Mouse (Mus musculus) liver, postnatal 0 days (tissue): ENCODE results near the gene Olfr648. TPM values are rescaled to one million over a fixed set of nuclear protein-coding genes. Genes with fewer than 3 reads are reported as not detected.
A peak's percentile ranks its signal among the peaks of the same experiment; 100 is the strongest.

Experiments used
- ATAC-seq: fragments of 200-750 bp; cut with Nextera tagmentation; 2 replicates; pipeline ENCODE4 v1.8.0; 2017; ENCODE audit warnings: mild to moderate bottlenecking, moderate library complexity
- DNase-seq: peaks from one replicate; pipeline ENCODE4 v3.0.0-alpha.2; 2016
- H3K27ac ChIP-seq: fragments of 300-500 bp; sonication (generic); 2 replicates; pipeline ENCODE4 v1.5.1; 2014; ENCODE audit warnings: antibody characterized with exemption, moderate library complexity, mild to moderate bottlenecking, low read depth
- H3K27me3 ChIP-seq: fragments of 300-500 bp; sonication (generic); 2 replicates; pipeline ENCODE4 v1.6.1; 2014; ENCODE audit warnings: low read length, control low read depth, mixed read lengths; ENCODE audit not compliant: insufficient read depth
- H3K36me3 ChIP-seq: fragments of 300-500 bp; sonication (generic); replicated peaks from 2 replicates; pipeline ENCODE4 v1.6.1; 2014; ENCODE audit warnings: mild to moderate bottlenecking, control low read depth, low read length, moderate library complexity, mixed read lengths; ENCODE audit not compliant: insufficient read depth
- H3K4me1 ChIP-seq: fragments of 300-500 bp; sonication (generic); 2 replicates; pipeline ENCODE4 v1.6.1; 2014; ENCODE audit warnings: antibody characterized with exemption, mild to moderate bottlenecking, control low read depth; ENCODE audit not compliant: insufficient read depth
- H3K4me2 ChIP-seq: fragments of 300-500 bp; sonication (generic); 2 replicates; pipeline ENCODE4 v1.6.1; 2014; ENCODE audit warnings: low read depth, mild to moderate bottlenecking, low read length, moderate library complexity, mixed read lengths
- H3K4me3 ChIP-seq: fragments of 300-500 bp; sonication (generic); 2 replicates; pipeline ENCODE4 v1.5.1; 2014; ENCODE audit warnings: low read depth, low read length
- H3K9ac ChIP-seq: fragments of 300-500 bp; sonication (generic); replicated peaks from 2 replicates; pipeline ENCODE4 v1.6.1; 2014; ENCODE audit warnings: mild to moderate bottlenecking, moderate library complexity
- H3K9me3 ChIP-seq: fragments of 300-500 bp; sonication (generic); 2 replicates; pipeline ENCODE4 v1.6.1; 2016; ENCODE audit warnings: mild to moderate bottlenecking, control low read depth, low read length, mixed read lengths
- CTCF ChIP-seq: sonication (generic); IDR thresholded peaks from 2 replicates; pipeline ENCODE4 v1.5.1; 2016; ENCODE audit warnings: antibody characterized with exemption, low read depth
- EP300 ChIP-seq: IDR thresholded peaks from 2 replicates; pipeline ENCODE4 v1.6.1; 2016; ENCODE audit warnings: antibody characterized with exemption, low read depth, mild to moderate bottlenecking
- WGBS: fragments of 180-500 bp; shearing (Covaris S2); extraction: QIAGEN DNeasy Blood & Tissue Kit; methylation state at CpG from one replicate; pipeline ENCODE4 v1.1.7; 2014; ENCODE audit not compliant: insufficient replicate concordance; 5-methylcytosine and 5-hydroxymethylcytosine counted together
- polyA plus RNA-seq: library from polyadenylated mRNA; unstranded; fragments of >200 nt; fragmentation: Nextera tagmentation; extraction: Ambion mirVana; gene quantifications from 2 replicates; pipeline ENCODE4 v1.2.1, GENCODE M21; 2015

Olfr648 gene
- polyA plus RNA-seq, 1 experiment from 2014 or later, result not detected

GRCm38 (mm10) chr7:104169634-104170204, 13.5 kb downstream of the Olfr648 start:
- WGBS, result 25% methylated on average over 6 of the region's 6 CpGs
- ATAC-seq (peak; percentile 78), DNase-seq (peak; percentile 24)
- Histone ChIP-seq H3K27ac (no peak overlapping the region), H3K9me3 (no peaks in the 10 kb centered on the region), H3K36me3 (no peaks in the 10 kb centered on the region), H3K27me3 (no peaks in the 10 kb centered on the region), H3K9ac (no peak overlapping the region), H3K4me1 (no peaks in the 10 kb centered on the region; the same call in 1 of the 2 replicates), H3K4me3 (no peak overlapping the region), H3K4me2 (no peak overlapping the region)
- no peak for TF ChIP-seq CTCF
- peak; percentile 58; the same call in 1 of the 2 replicates for TF ChIP-seq EP300

DNA sequence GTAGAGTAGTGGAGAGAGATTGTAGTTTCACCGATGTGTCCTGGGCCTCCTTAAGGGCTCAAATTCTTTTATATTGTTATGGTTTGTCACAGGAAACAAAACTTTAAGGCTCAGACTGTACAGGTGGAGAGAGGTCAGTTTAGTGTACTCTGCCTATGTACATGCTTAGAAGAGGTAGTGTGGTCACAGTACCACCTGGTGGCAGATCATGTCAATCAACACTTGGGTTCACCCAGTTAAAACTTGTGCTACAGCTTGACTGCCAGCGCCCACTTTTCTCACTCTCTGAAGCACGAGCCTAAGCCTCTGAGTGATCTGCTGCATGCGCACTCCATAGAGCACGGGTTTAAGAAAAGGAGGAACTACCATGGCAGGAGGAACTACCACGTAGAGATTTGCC, 16.1 kb downstream of the Olfr648 start:
- Histone ChIP-seq H3K9ac (no peak overlapping the region), H3K4me1 (no peaks in the 10 kb centered on the region; the same call in 1 of the 2 replicates), H3K27ac (no peak overlapping the region), H3K9me3 (no peaks in the 10 kb centered on the region), H3K27me3 (no peaks in the 10 kb centered on the region), H3K4me3 (no peak overlapping the region), H3K36me3 (no peaks in the 10 kb centered on the region), H3K4me2 (no peak overlapping the region)
- no peak for ATAC-seq
- 34% methylated on average over 6 of the region's 6 CpGs for WGBS
- DNase-seq, result no peak
- peak; percentile 36 for TF ChIP-seq CTCF
- no peak for TF ChIP-seq EP300

DNA sequence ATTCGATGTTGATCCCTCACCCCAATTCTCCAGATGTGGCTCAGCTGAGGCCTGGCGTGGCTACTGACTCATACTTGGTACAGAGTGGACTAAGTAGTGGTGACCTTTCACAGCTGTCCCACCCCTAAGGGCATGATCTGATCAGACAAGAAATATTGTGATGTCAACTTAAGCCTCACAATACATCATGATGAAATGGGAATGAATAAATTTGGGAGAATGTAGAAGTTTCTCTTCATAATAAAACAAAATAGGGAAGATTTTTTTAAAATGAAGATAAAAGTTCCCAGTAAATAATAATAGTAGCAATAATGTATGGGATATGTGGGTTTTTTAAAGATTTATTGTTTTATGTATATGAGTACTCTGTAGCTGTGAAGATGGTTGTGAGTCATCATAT, 32.7 kb downstream of the Olfr648 start, which contains the start of gene Ubqlnl:
Ubqlnl (minus strand) TSS at position 101 of the 400 bp plus-strand sequence.
- 78% methylated on average over 2 of the region's 2 CpGs for whole genome bisulfite sequencing

DNA sequence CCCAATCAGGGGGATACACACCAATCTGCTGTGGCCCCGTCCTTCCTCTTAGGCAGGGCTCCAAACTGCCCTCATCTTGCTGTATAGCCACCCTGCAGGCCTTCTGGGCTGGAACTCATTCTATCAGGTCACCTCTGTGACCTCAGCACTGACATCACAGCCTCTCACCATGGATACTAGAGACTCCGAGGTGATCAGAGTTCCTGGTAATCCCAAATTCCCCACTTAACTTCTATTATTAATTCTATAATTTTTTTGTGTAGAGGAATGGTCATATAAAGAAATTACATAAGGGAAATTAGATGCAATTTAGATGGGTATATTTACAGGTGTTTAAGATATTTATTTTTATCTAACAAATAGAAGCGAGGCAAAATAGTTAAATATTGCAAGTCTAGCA, 40.0 kb downstream of the Olfr648 start, which contains the start of gene Ubqln3:
Ubqln3 (minus strand) TSS at position 101 of the 400 bp plus-strand sequence.
- Histone ChIP-seq H3K9ac (no peak within 1 kb of the TSS), H3K36me3 (no peaks in the 10 kb centered on the region), H3K27me3 (no peaks in the 10 kb centered on the region), H3K4me1 (no peaks in the 10 kb centered on the region), H3K27ac (no peak within 1 kb of the TSS), H3K4me2 (no peak within 1 kb of the TSS), H3K9me3 (no peaks in the 10 kb centered on the region), H3K4me3 (no peak within 1 kb of the TSS)
- ATAC-seq, result no peak
- DNase-seq, result no peak
- WGBS, result 70% methylated on average over 3 of the region's 3 CpGs
- TF ChIP-seq CTCF (no peak), EP300 (no peak)

More for the DNA sequence above, 32.7 kb downstream of the Olfr648 start, which contains the start of gene Ubqlnl:
- H3K4me3 ChIP-seq, result no peak within 1 kb of the TSS
- no peaks in the 10 kb centered on the region for H3K27me3 ChIP-seq
- H3K36me3 ChIP-seq, result no peaks in the 10 kb centered on the region
- no peaks in the 10 kb centered on the region for H3K4me1 ChIP-seq
- no peak within 1 kb of the TSS for H3K4me2 ChIP-seq
- no peak for ATAC-seq
- H3K9me3 ChIP-seq, result no peaks in the 10 kb centered on the region
- H3K9ac ChIP-seq, result no peak within 1 kb of the TSS
- H3K27ac ChIP-seq, result no peak within 1 kb of the TSS
- DNase-seq, result no peak
- no peak for TF ChIP-seq CTCF
- no peak for TF ChIP-seq EP300

GRCm38 (mm10) chr7:104137305-104137704, 45.9 kb downstream of the Olfr648 start, which contains the start of gene Olfr643:
Gene Olfr643, minus strand, starts transcription at chr7:104137405.
- 75% methylated on average over 5 of the region's 5 CpGs for WGBS
- H3K4me2 ChIP-seq, result no peak within 1 kb of the TSS
- ATAC-seq, result no peak
- no peak within 1 kb of the TSS for H3K9ac ChIP-seq
- no peak for DNase-seq
- no peak for TF ChIP-seq CTCF
- TF ChIP-seq EP300, result no peak
- H3K9me3 ChIP-seq, result no peaks in the 10 kb centered on the region
- H3K4me3 ChIP-seq, result no peak within 1 kb of the TSS
- H3K27me3 ChIP-seq, result no peaks in the 10 kb centered on the region
- no peaks in the 10 kb centered on the region for H3K36me3 ChIP-seq
- no peak within 1 kb of the TSS for H3K27ac ChIP-seq
- H3K4me1 ChIP-seq, result no peaks in the 10 kb centered on the region

GRCm38 (mm10) chr7:104129726-104130125, 53.5 kb downstream of the Olfr648 start, which contains the start of gene Ubqln5:
Gene Ubqln5, minus strand, starts transcription at chr7:104129826.
- no peaks in the 10 kb centered on the region for H3K4me1 ChIP-seq
- TF ChIP-seq EP300, result no peak
- TF ChIP-seq CTCF, result no peak
- 80% methylated on average over 5 of the region's 5 CpGs for WGBS
- H3K4me2 ChIP-seq, result no peak within 1 kb of the TSS
- no peak within 1 kb of the TSS for H3K4me3 ChIP-seq
- DNase-seq, result no peak
- no peaks in the 10 kb centered on the region for H3K9me3 ChIP-seq
- H3K27ac ChIP-seq, result no peak within 1 kb of the TSS
- H3K36me3 ChIP-seq, result no peaks in the 10 kb centered on the region
- H3K9ac ChIP-seq, result no peak within 1 kb of the TSS
- no peaks in the 10 kb centered on the region for H3K27me3 ChIP-seq
- ATAC-seq, result no peak

Other genes starting within 250 kb of the Olfr648 start
- 0.06 TPM in 1 of 2 replicates, not detected in the other for gene Olfr632, start 249.0 kb downstream of the Olfr648 start, polyA plus RNA-seq
- gene Olfr633, start 239.0 kb downstream of the Olfr648 start, polyA plus RNA-seq, result not detected in 2 replicates
- not detected in 2 replicates for gene Olfr635, start 212.2 kb downstream of the Olfr648 start, polyA plus RNA-seq
- not detected in 2 replicates for gene Olfr638, start 184.6 kb downstream of the Olfr648 start, polyA plus RNA-seq
- gene Olfr639, start 166.1 kb downstream of the Olfr648 start, polyA plus RNA-seq, result not detected in 2 replicates
- not detected in 2 replicates for gene Olfr640, start 157.8 kb downstream of the Olfr648 start, polyA plus RNA-seq
- gene Olfr641, start 147.9 kb downstream of the Olfr648 start, polyA plus RNA-seq, result not detected in 2 replicates
- gene Olfr642, start 130.7 kb downstream of the Olfr648 start, polyA plus RNA-seq, result not detected in 2 replicates
- not detected in 2 replicates for gene 4930516K23Rik, start 121.9 kb downstream of the Olfr648 start, polyA plus RNA-seq
- not detected in 2 replicates for gene Olfr644, start 111.5 kb downstream of the Olfr648 start, polyA plus RNA-seq
- gene Olfr645, start 97.9 kb downstream of the Olfr648 start, polyA plus RNA-seq, result not detected in 2 replicates
- not detected in 2 replicates for gene Olfr646, start 78.5 kb downstream of the Olfr648 start, polyA plus RNA-seq
- gene Ubqln5, start 53.6 kb downstream of the Olfr648 start, polyA plus RNA-seq, result not detected in 2 replicates
- not detected in 2 replicates for gene Olfr643, start 46.0 kb downstream of the Olfr648 start, polyA plus RNA-seq
- gene Ubqln3, start 40.1 kb downstream of the Olfr648 start, polyA plus RNA-seq, result not detected in 2 replicates
- gene Ubqlnl, start 32.8 kb downstream of the Olfr648 start, polyA plus RNA-seq, result not detected in 2 replicates
- gene Olfm5, start 18.6 kb downstream of the Olfr648 start, polyA plus RNA-seq, result not detected in 2 replicates
- gene Olfr649, start 12.6 kb upstream of the Olfr648 start, polyA plus RNA-seq, result not detected in 2 replicates
- 0.25 and 0.27 TPM in 2 replicates for gene Trim6, start 35.4 kb upstream of the Olfr648 start, polyA plus RNA-seq
- gene Trim34a, start 61.1 kb upstream of the Olfr648 start, polyA plus RNA-seq, result 2.6 and 2.8 TPM in 2 replicates
- 0.63 and 0.92 TPM in 2 replicates for gene Trim5, start 104.7 kb upstream of the Olfr648 start, polyA plus RNA-seq
- 5.7 and 6.7 TPM in 2 replicates for gene Trim12a, start 132.1 kb upstream of the Olfr648 start, polyA plus RNA-seq
- gene Trim34b, start 146.1 kb upstream of the Olfr648 start, polyA plus RNA-seq, result 0.24 TPM in 1 of 2 replicates, not detected in the other
- 1.8 and 1.9 TPM in 2 replicates for gene Trim12c, start 170.0 kb upstream of the Olfr648 start, polyA plus RNA-seq
- gene Trim30b, start 186.5 kb upstream of the Olfr648 start, polyA plus RNA-seq, result 0.49 and 0.53 TPM in 2 replicates
- gene Trim30c, start 217.4 kb upstream of the Olfr648 start, polyA plus RNA-seq, result 0.38 and 0.50 TPM in 2 replicates